Mouse (Mus musculus) testis, adult 2 months (tissue): ENCODE results near the gene Hoxd9. TPM values are rescaled to one million over a fixed set of nuclear protein-coding genes. Genes with fewer than 3 reads are reported as not detected.

ENCODE experiments used
- H3K27ac ChIP-seq: fragments of 200-500 bp; 2 replicates; pipeline ENCODE4 v1.5.1; 2012; ENCODE audit warnings: low read depth, low read length; ENCODE audit not compliant: control insufficient read depth, insufficient read depth
- H3K27me3 ChIP-seq: fragments of 200-500 bp; 2 replicates; pipeline ENCODE4 v1.6.1; 2012; ENCODE audit warnings: mild to moderate bottlenecking, low read length, moderate library complexity; ENCODE audit not compliant: control insufficient read depth, insufficient read depth
- H3K36me3 ChIP-seq: fragments of 200-500 bp; 2 replicates; pipeline ENCODE4 v1.6.1; 2012; ENCODE audit warnings: mild to moderate bottlenecking, low read length; ENCODE audit not compliant: control insufficient read depth, insufficient read depth
- H3K4me1 ChIP-seq: fragments of 200-500 bp; 2 replicates; pipeline ENCODE4 v1.6.1; 2012; ENCODE audit warnings: low read length; ENCODE audit not compliant: control insufficient read depth, insufficient read depth
- H3K4me3 ChIP-seq: fragments of 200-500 bp; 2 replicates; pipeline ENCODE4 v1.5.1; 2012; ENCODE audit warnings: low read depth, mild to moderate bottlenecking, low read length, moderate library complexity, mixed read lengths; ENCODE audit not compliant: control insufficient read depth
- CTCF ChIP-seq: fragments of 200-500 bp; IDR thresholded peaks from 2 replicates; pipeline ENCODE4 v1.5.1; 2012; ENCODE audit warnings: low read depth, mild to moderate bottlenecking, inconsistent platforms, low read length, moderate library complexity; ENCODE audit not compliant: control insufficient read depth, insufficient read depth, insufficient replicate concordance
- POLR2A ChIP-seq: fragments of 200-500 bp; IDR thresholded peaks from 2 replicates; pipeline ENCODE4 v1.6.1; 2012; ENCODE audit warnings: low read depth, mild to moderate bottlenecking, inconsistent platforms, low read length, moderate library complexity; ENCODE audit not compliant: control insufficient read depth
- polyA plus RNA-seq: library from polyadenylated mRNA; depleted of rRNA; stranded (reverse); fragments of >200 nt; gene quantifications from 2 replicates; pipeline ENCODE4 v1.2.3, GENCODE M21; 2012

The Hoxd9 gene
- polyA plus RNA-seq, 1 experiment = 1.8 TPM

- H3K36me3 ChIP-seq = no peaks in the 10 kb centered on the region
- TF ChIP-seq CTCF (no peak), POLR2A (no peak)
- no peak overlapping the region for H3K27ac ChIP-seq
- H3K4me1 ChIP-seq = peaks cover 15% of the 10 kb centered on the region
- H3K4me3 ChIP-seq = peak overlapping the region; percentile 39
- peaks cover 19% of the 10 kb centered on the region for H3K27me3 ChIP-seq
These were observed 40.1 kb upstream of the Hoxd9 start for GRCm38 (mm10) chr2:74657251-74658023.

DNA sequence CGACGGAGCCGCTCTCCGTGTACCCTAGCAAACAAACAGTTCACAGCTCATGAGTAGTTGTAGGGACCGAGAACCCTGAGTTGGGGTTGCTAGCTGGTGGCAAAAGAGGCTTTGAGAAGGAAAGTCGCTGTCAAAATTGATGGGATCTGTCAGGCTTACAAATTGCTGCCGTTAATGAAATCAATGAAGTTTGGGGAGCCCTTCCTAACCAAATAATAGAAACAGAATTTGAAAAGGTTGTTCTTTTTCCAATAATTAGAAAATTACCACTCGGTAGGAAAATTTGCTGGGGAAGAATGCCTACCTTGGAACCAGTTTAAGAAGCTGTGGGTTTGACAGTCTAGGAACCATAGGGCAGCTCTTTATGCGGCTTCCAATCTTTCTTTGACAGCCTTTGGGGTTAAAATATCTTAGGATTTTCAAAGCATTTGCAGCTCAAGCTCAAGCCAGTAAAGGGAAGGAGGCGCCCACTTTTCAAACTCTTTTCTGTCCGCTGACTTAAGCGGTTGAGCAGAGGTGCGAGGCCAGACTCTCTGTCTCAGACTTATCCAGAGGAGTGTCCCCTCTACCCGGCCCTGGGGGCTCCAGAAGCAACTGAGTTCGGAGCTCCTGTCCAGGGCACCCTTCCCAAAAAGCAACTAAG, 39.4 kb upstream of the Hoxd9 start:
- no peaks in the 10 kb centered on the region for H3K36me3 ChIP-seq
- peaks cover 20% of the 10 kb centered on the region for H3K27me3 ChIP-seq
- H3K4me1 ChIP-seq = peaks cover 15% of the 10 kb centered on the region
- TF ChIP-seq POLR2A (no peak), CTCF (no peak)
- H3K27ac ChIP-seq = no peak overlapping the region
- H3K4me3 ChIP-seq = peak overlapping the region; percentile 39; the same call in 1 of the 2 replicates

DNA sequence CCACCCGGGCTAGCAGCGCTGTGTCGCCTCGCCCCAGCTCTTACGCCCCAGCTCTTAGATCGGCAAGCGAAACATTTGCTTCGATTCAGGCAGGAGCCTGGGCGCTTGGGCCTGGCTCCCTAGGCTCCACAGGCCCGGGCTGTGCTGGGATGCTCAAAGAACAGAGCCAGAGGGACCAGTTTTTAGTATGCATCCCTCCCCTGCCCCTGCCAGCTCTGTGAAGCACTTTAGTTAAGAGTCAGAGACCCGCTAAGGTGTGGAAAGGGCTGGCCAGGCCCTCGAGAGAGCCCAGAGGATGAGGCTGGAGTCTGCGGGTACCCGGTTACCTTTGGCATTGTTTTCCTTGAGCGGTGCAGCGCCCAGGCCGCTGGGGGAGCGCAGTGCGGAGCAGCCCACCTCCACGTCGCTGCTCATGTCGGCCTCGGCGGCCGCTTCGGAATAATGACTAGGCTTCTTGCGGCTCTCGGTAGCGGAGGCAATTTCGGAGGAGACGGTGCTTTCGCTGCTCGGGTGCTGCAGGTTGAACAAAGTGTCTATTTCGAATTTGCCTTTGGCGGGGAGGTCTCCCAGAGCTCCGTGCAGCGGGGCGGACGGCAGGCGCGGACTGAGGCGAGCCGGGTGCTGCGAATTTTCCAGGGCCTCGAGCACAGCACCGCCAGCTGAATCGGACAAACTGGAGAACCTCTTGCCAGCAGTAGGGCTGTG, 38.7 kb upstream of the Hoxd9 start:
- Histone ChIP-seq H3K4me3 (no peak overlapping the region), H3K36me3 (no peaks in the 10 kb centered on the region), H3K27ac (no peak overlapping the region), H3K4me1 (peaks cover 15% of the 10 kb centered on the region), H3K27me3 (peaks cover 21% of the 10 kb centered on the region)
- TF ChIP-seq POLR2A (no peak), CTCF (no peak)

GRCm38 (mm10) chr2:74659507-74660005, 38.0 kb upstream of the Hoxd9 start, which contains the start of gene Evx2:
Gene Evx2 (minus strand): TSS chr2:74659557.
- H3K4me1 ChIP-seq = peaks cover 15% of the 10 kb centered on the region

DNA sequence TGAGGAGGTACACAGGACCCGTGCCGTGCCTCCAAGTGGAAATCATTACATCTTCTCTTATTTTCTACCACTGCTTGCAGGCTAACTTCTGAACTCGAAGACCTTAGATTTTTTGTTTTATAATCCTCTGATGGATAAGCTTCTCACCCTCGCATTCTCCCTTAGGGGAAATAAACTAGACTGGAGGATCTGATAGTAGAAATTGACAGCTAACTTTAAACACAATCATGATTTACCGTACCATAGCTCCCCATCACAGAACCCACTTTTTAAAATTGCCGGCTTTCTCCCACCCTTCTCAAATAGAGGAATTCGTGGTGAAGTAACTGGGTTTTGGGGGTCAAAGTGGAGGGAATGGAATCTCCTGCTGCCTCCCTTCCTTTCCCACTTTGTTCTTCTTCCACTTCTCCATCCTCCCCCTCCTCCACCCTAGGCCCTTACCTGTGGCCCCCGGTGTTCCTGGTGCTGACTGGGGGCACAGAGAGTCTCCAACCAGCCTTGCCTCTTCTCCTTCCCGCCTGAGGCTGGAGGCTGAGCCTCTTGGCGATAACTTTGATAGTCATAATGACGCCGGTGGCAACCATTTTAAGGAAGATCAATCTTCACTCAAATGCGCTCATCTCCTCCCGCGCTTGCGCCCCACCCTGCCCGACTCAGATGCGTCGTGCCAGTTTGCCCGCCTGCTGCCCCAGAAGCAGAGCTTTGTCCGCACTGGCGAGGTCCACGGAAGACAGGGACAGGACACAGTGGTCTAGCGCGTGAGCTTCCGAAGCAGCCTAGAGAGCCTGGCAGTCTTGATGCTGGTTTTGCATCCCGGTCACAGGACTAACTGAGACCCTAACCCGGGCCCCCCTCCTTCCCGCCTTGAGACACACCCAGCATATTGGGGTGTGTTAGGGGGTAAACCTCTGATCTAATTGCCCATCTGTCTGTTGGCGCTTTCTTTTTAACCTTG, 36.8 kb upstream of the Hoxd9 start:
- Histone ChIP-seq H3K27me3 (peaks cover 19% of the 10 kb centered on the region), H3K27ac (no peak overlapping the region), H3K4me1 (peaks cover 15% of the 10 kb centered on the region), H3K4me3 (no peak overlapping the region), H3K36me3 (no peaks in the 10 kb centered on the region)
- TF ChIP-seq POLR2A = no peak
- no peak for TF ChIP-seq CTCF

More at GRCm38 (mm10) chr2:74659507-74660005, 38.0 kb upstream of the Hoxd9 start, which contains the start of gene Evx2:
- Histone ChIP-seq H3K27ac (no peak within 1 kb of the TSS), H3K36me3 (no peaks in the 10 kb centered on the region), H3K27me3 (peaks cover 21% of the 10 kb centered on the region), H3K4me3 (no peak within 1 kb of the TSS)
- no peak for TF ChIP-seq POLR2A
- no peak for TF ChIP-seq CTCF

GRCm38 (mm10) chr2:74661685-74662084, 35.8 kb upstream of the Hoxd9 start:
- Histone ChIP-seq H3K36me3 (no peaks in the 10 kb centered on the region), H3K4me1 (peaks cover 15% of the 10 kb centered on the region), H3K27me3 (peaks cover 17% of the 10 kb centered on the region), H3K27ac (no peak overlapping the region), H3K4me3 (no peak overlapping the region)
- TF ChIP-seq CTCF (no peak), POLR2A (no peak)
